Mouse (Mus musculus) testis, adult 2 months (tissue): ENCODE measurements around the gene Rell1. TPM values are rescaled to one million over a fixed set of nuclear protein-coding genes. Genes with fewer than 3 reads are reported as not detected.
"Not testable (repeated sequence)": the region's sequence is repeated elsewhere in the genome, so short reads cannot be mapped to it uniquely, and the experiment has no call there.

ENCODE experiments used
- H3K27ac ChIP-seq: fragments of 200-500 bp; 2 replicates; pipeline ENCODE4 v1.5.1; 2012; ENCODE audit warnings: low read depth, low read length; ENCODE audit not compliant: control insufficient read depth, insufficient read depth
- H3K27me3 ChIP-seq: fragments of 200-500 bp; 2 replicates; pipeline ENCODE4 v1.6.1; 2012; ENCODE audit warnings: mild to moderate bottlenecking, low read length, moderate library complexity; ENCODE audit not compliant: control insufficient read depth, insufficient read depth
- H3K36me3 ChIP-seq: fragments of 200-500 bp; 2 replicates; pipeline ENCODE4 v1.6.1; 2012; ENCODE audit warnings: mild to moderate bottlenecking, low read length; ENCODE audit not compliant: control insufficient read depth, insufficient read depth
- H3K4me1 ChIP-seq: fragments of 200-500 bp; 2 replicates; pipeline ENCODE4 v1.6.1; 2012; ENCODE audit warnings: low read length; ENCODE audit not compliant: control insufficient read depth, insufficient read depth
- H3K4me3 ChIP-seq: fragments of 200-500 bp; 2 replicates; pipeline ENCODE4 v1.5.1; 2012; ENCODE audit warnings: low read depth, mild to moderate bottlenecking, low read length, moderate library complexity, mixed read lengths; ENCODE audit not compliant: control insufficient read depth
- CTCF ChIP-seq: fragments of 200-500 bp; IDR thresholded peaks from 2 replicates; pipeline ENCODE4 v1.5.1; 2012; ENCODE audit warnings: low read depth, mild to moderate bottlenecking, inconsistent platforms, low read length, moderate library complexity; ENCODE audit not compliant: control insufficient read depth, insufficient read depth, insufficient replicate concordance
- POLR2A ChIP-seq: fragments of 200-500 bp; IDR thresholded peaks from 2 replicates; pipeline ENCODE4 v1.6.1; 2012; ENCODE audit warnings: low read depth, mild to moderate bottlenecking, inconsistent platforms, low read length, moderate library complexity; ENCODE audit not compliant: control insufficient read depth
- polyA plus RNA-seq: library from polyadenylated mRNA; depleted of rRNA; stranded (reverse); fragments of >200 nt; gene quantifications from 2 replicates; pipeline ENCODE4 v1.2.3, GENCODE M21; 2012

Rell1 gene
- polyA plus RNA-seq, 1 experiment: 0.54 TPM

DNA sequence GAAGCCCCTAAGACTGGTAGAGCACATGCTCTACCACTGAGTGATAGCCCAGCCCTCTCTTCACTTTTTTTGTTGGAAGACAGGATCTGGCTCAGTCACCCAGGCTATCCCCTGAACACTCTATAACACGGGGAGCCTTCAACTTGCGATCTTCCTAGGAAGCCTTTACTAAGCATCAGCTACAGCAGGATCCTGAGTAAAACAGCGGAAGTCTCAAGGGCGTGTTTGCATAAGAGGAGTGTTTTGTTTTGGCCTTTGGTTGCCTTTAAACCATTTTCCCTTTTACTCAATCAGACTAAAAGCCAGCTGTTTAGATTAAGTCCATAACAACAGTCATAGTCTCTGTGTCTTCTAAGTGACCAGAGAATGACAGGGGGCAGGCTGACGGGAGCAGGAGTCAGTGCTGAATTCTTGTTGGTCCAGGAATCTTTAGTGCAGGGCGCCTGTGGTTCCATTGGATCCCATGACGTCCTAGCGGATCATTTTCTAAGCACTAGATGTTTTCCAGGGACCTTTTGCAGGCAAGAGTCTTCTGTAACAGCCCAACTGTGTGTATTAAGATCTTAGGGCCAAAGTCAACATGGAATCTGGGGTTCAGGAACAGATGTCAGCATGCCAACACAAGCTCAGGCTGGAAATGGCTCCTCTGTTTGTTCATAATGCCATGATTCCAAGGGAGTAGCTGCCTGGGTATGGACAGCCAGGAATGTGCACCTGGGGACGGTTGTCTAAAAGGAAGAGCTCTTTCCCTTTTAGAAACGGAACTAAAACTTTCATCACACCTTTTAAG, 58.3 kb downstream of the Rell1 start:
- Histone ChIP-seq H3K36me3 (no peaks in the 10 kb centered on the region), H3K4me1 (no peaks in the 10 kb centered on the region), H3K27me3 (no peaks in the 10 kb centered on the region), H3K27ac (no peak overlapping the region), H3K4me3 (no peak overlapping the region)
- TF ChIP-seq CTCF (no peak), POLR2A (no peak)

- H3K36me3 ChIP-seq: no peaks in the 10 kb centered on the region
- TF ChIP-seq CTCF (no peak), POLR2A (no peak)
- no peaks in the 10 kb centered on the region for H3K4me1 ChIP-seq
These were observed 61.2 kb downstream of the Rell1 start for GRCm38 (mm10) chr5:63907513-63907912.

DNA sequence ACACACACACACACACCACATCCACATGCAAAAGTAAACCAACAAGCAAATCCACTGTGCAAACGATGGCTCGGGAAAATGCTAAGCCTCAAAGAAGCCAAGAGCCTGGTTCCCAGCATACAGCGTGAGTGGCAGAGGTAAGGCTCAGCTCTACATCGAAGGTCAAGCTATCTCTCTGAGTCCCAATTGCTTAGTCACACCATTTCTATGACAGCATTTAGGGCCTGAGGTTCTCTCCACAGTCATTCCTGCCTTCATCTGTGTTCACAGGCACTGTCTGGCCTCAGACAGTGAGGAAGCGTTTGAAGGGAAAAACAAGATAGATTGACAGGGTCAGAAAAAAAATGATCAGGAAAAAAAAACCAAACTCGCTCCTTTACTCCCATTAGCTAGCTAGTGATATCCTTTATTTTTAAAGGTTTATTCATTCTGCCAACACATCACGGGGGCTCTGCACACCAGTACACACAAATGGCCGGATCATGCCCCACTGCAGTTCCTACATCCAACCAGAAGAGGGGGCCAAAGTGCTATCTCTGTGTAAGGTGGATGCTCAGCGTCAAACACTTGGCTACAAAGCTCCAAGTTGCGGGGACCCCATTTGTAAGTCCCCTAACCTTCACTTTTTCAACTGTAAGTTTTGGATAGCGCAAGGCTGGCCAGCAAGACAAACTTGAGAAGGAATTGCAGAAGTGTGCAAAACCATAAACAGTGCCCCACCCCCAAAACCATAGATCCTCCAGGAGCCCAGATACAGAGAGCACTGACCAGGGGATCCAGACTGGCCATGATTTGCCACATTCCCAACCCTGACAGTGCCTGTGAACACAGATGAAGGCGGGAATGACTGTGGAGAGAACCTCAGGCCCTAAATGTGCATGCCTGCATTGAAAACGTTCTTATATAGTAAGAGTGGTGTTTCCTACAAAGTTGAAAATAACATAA, 62.3 kb downstream of the Rell1 start:
- Histone ChIP-seq H3K4me3 (no peak overlapping the region), H3K27me3 (no peaks in the 10 kb centered on the region), H3K36me3 (no peaks in the 10 kb centered on the region), H3K27ac (no peak overlapping the region), H3K4me1 (no peaks in the 10 kb centered on the region)
- TF ChIP-seq POLR2A: no peak
- peak; percentile 91 for TF ChIP-seq CTCF

More at GRCm38 (mm10) chr5:63907513-63907912, 61.2 kb downstream of the Rell1 start:
- no peaks in the 10 kb centered on the region for H3K27me3 ChIP-seq
- no peak overlapping the region for H3K4me3 ChIP-seq
- no peak overlapping the region for H3K27ac ChIP-seq

- no peak overlapping the region for H3K27ac ChIP-seq
- H3K4me3 ChIP-seq: no peak overlapping the region
- H3K4me1 ChIP-seq: no peaks in the 10 kb centered on the region
- H3K27me3 ChIP-seq: no peaks in the 10 kb centered on the region
- TF ChIP-seq POLR2A (no peak), CTCF (no peak)
- H3K36me3 ChIP-seq: no peaks in the 10 kb centered on the region
These were observed 65.4 kb downstream of the Rell1 start for GRCm38 (mm10) chr5:63903329-63903728.

DNA sequence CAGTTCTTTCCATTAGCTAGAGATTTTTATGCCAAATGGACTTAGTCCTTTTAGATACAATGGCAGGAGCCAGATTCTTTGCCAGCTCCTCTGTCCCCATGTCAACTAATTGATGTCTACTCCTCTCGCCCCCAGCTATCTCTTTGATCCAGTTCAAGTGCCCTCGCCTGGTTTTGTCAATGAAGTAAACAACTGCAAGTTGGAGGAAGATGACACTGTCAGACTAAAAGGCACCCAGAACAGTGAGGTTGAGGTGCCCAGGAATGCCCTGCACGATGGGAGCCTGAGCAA, 70.9 kb downstream of the Rell1 start:
- Histone ChIP-seq H3K4me1 (no peaks in the 10 kb centered on the region), H3K27me3 (no peaks in the 10 kb centered on the region), H3K36me3 (no peaks in the 10 kb centered on the region), H3K27ac (no peak overlapping the region), H3K4me3 (no peak overlapping the region)
- TF ChIP-seq POLR2A (no peak), CTCF (no peak)

DNA sequence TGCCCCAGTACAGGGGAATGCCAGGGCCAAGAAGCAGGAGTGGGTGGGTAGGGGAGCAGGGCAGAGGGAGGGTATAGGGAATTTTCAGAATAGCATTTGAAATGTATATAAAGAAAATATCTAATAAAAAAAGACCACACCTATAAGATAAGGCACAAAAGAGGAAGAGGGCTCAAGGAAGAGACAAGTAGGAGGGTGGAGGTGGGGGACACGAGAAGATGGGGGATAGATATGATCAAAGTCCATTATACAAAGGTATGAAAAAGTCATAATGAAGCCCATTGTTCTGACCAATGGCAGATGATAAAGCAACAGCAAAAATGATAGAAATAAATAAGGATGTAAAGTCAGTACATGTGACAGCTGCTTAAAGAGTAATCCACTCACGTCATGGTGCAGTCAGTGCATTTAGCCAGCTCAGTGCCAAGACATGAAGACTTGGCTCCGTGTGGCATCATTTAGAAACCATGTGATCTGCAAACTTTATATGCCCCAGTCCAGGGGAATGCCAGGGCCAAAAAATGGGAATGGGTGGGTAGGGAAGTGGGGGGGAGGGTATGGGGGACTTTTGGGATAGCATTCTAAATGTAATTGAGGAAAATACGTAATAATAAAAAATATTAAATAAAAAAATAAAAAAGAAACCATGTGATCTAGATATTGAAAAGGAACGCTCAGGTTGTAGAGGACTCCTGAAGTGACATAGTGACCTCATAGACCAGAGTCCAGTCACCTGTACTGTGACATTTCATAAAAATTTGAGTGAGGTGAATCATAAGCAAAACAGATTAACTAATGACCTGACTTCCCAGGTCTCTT, 71.5 kb downstream of the Rell1 start:
- not testable (repeated sequence) for H3K27me3 ChIP-seq, H3K27ac ChIP-seq, H3K36me3 ChIP-seq, H3K4me3 ChIP-seq, H3K4me1 ChIP-seq

- Histone ChIP-seq H3K36me3 (no peaks in the 10 kb centered on the region), H3K27me3 (no peaks in the 10 kb centered on the region), H3K4me1 (no peaks in the 10 kb centered on the region), H3K4me3 (no peak overlapping the region), H3K27ac (no peak overlapping the region)
- no peak for TF ChIP-seq CTCF
- no peak for TF ChIP-seq POLR2A
These were observed 76.8 kb downstream of the Rell1 start for GRCm38 (mm10) chr5:63891912-63892311.
